In the genomic region with DNA sequence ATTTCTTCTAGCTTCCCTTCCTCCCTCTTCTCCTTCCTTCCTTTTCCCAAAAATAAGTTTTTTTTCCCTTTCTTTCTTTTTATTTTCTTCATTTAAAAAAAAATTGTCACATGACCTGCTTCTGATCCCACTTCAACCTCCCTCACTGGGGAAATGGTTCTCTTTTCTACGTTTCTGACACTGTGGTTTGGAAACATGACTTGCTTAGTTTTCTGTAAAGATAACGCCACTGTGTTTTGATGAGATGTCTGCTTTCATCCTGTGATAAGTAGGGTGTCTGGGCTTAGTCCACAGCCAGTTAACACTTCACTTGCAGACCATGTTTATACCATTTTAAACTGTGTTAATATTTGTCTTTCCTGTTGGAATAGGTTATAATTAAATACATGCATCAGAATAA, we compare ENCODE assay signal across 27 mouse cellular contexts.
DNase-seq lines count a peak whose midpoint lies in the region; ATAC-seq and TF ChIP-seq lines count a peak whose summit lies in the region.
"Had no signal": no experiment of that assay in that cellular context is flagged by ENCODE, and none has a peak within 500 bp of the region (broad histone marks: within the 10 kb centered on the region; RNA-seq: fewer than 3 reads in every experiment).

No protein-coding gene starts in this region.

- H3K36me3 ChIP-seq in midbrain, embryonic 11.5 days (ENCODE audit: control insufficient read depth, insufficient read depth, low read length): no peaks in the 10 kb centered on the region
- H3K36me3 ChIP-seq in midbrain, embryonic 13.5 days: no peaks in the 10 kb centered on the region
- no peaks in the 10 kb centered on the region for H3K36me3 ChIP-seq in MEL (ENCODE audit: control insufficient read depth in 1 of 2, insufficient read depth in 2 of 2, low read length in 2 of 2)
- no peaks in the 10 kb centered on the region for H3K36me3 ChIP-seq in liver, postnatal 0 days (replicated peaks; ENCODE audit: insufficient read depth, low read length)
- H3K36me3 ChIP-seq: embryonic facial prominence, embryonic 10.5 days; embryonic facial prominence, embryonic 12.5 days; forebrain, embryonic 15.5 days; G1E had no signal

- H3K4me3 ChIP-seq in midbrain, embryonic 11.5 days (ENCODE audit: low read depth, low read length): no peak overlapping the region
- H3K4me3 ChIP-seq in midbrain, embryonic 13.5 days (replicated peaks): no peak overlapping the region
- no peak overlapping the region for H3K4me3 ChIP-seq in MEL (ENCODE audit: control insufficient read depth in 1 of 2, insufficient read depth in 1 of 2, low read depth in 2 of 2, low read length in 2 of 2)
- H3K4me3 ChIP-seq in liver, postnatal 0 days (ENCODE audit: low read depth, low read length): no peak overlapping the region
- H3K4me3 ChIP-seq: embryonic facial prominence, embryonic 10.5 days; embryonic facial prominence, embryonic 12.5 days; forebrain, embryonic 13.5 days; forebrain, embryonic 15.5 days had no signal

- 66% methylated on average over 2 of the region's 2 CpGs for WGBS in midbrain, embryonic 11.5 days
- WGBS in midbrain, embryonic 13.5 days: 53% methylated on average over 2 of the region's 2 CpGs
- 15% methylated on average over 2 of the region's 2 CpGs for WGBS in liver, postnatal 0 days (ENCODE audit: insufficient replicate concordance)

- TF ChIP-seq POLR2A in MEL (IDR thresholded peaks at IDR 0.05; ENCODE audit: control insufficient read depth in 1 of 2, insufficient read depth in 1 of 2, low read depth in 1 of 2, low read length in 2 of 2, poor library complexity in 1 of 2): no peak

- TF ChIP-seq CTCF in MEL (IDR thresholded peaks at IDR 0.05 in 2 of 3, conservative IDR thresholded peaks at IDR 0.05 in 1 of 3; ENCODE audit: control insufficient read depth in 1 of 3, insufficient read depth in 1 of 3, low read depth in 2 of 3, low read length in 3 of 3, poor library complexity in 1 of 3, severe bottlenecking in 1 of 3): no peak
- TF ChIP-seq CTCF in liver, postnatal 0 days (IDR thresholded peaks at IDR 0.05; ENCODE audit: low read depth): no peak

- H3K4me1 ChIP-seq in midbrain, embryonic 11.5 days (ENCODE audit: control insufficient read depth, insufficient read depth, low read length): no peaks in the 10 kb centered on the region
- H3K4me1 ChIP-seq in midbrain, embryonic 13.5 days (replicated peaks): no peaks in the 10 kb centered on the region
- no peaks in the 10 kb centered on the region for H3K4me1 ChIP-seq in MEL (ENCODE audit: control insufficient read depth in 1 of 2, insufficient read depth in 2 of 2, low read length in 2 of 2)
- H3K4me1 ChIP-seq in liver, postnatal 0 days (ENCODE audit: insufficient read depth): no peaks in the 10 kb centered on the region
- H3K4me1 ChIP-seq: embryonic facial prominence, embryonic 10.5 days; embryonic facial prominence, embryonic 12.5 days; forebrain, embryonic 13.5 days; forebrain, embryonic 15.5 days had no signal

- no peaks in the 10 kb centered on the region for H3K79me2 ChIP-seq in MEL (ENCODE audit: control insufficient read depth, insufficient read depth, low read length, poor library complexity)

- ATAC-seq in midbrain, embryonic 11.5 days (ENCODE audit: low FRiP score): no peak
- ATAC-seq in midbrain, embryonic 13.5 days: no peak
- ATAC-seq in common myeloid progenitor, adult 5-6 weeks (replicated peaks; ENCODE audit: low read depth, poor library complexity, severe bottlenecking): peak; percentile 38; the same call in 1 of the 2 replicates
- ATAC-seq in megakaryocyte-erythroid progenitor cell, adult 5-6 weeks (replicated peaks; ENCODE audit: low FRiP score, low TSS enrichment, poor library complexity, severe bottlenecking): peak; percentile 74
- no peak for ATAC-seq in liver, postnatal 0 days
- ATAC-seq: activated CD4-positive, CD25-positive, alpha-beta regulatory T cell, adult 4 months; CD4-positive, CD25-positive, alpha-beta regulatory T cell, adult 4 months; forebrain, embryonic 13.5 days; forebrain, embryonic 15.5 days; forebrain, postnatal 0 days; Patski had no signal

- H3K27ac ChIP-seq in midbrain, embryonic 11.5 days (ENCODE audit: low read depth, low read length): no peak overlapping the region
- H3K27ac ChIP-seq in midbrain, embryonic 13.5 days: no peak overlapping the region
- H3K27ac ChIP-seq in MEL (ENCODE audit: control insufficient read depth, low read depth, low read length): no peak overlapping the region
- no peak overlapping the region for H3K27ac ChIP-seq in liver, postnatal 0 days (ENCODE audit: low read depth)
- H3K27ac ChIP-seq: embryonic facial prominence, embryonic 10.5 days; embryonic facial prominence, embryonic 12.5 days; forebrain, embryonic 13.5 days; forebrain, embryonic 15.5 days had no signal

- DNase-seq in midbrain, embryonic 11.5 days (ENCODE audit: low spot score, missing footprints): peak; percentile 4
- DNase-seq in MEL (ENCODE audit: low read depth, low spot score): peak; percentile 11
- DNase-seq in frontal cortex, postnatal 14 days (ENCODE audit: low spot score in 2 of 2): no peak
- DNase-seq in liver, postnatal 0 days: no peak
- DNase-seq in spleen, postnatal 4 days (ENCODE audit: low spot score in 2 of 2): no peak
- DNase-seq: adrenal gland, adult 8-10 months; adrenal gland, postnatal 14 days; adrenal gland, postnatal 36 days; B cell, adult 2 months; cerebellum, adult 18-20 months; cerebellum, adult 8-10 months; cerebellum, adult 9-11 months; cerebellum, postnatal 14 days; cerebellum, postnatal 36 days; forebrain, postnatal 0 days had no signal

- H3K9me3 ChIP-seq in midbrain, embryonic 11.5 days (ENCODE audit: control insufficient read depth, low read length): no peaks in the 10 kb centered on the region
- H3K9me3 ChIP-seq in midbrain, embryonic 13.5 days: no peaks in the 10 kb centered on the region
- H3K9me3 ChIP-seq in MEL (replicated peaks; ENCODE audit: insufficient read depth, low read length): no peaks in the 10 kb centered on the region
- H3K9me3 ChIP-seq in liver, postnatal 0 days (ENCODE audit: low read length): no peaks in the 10 kb centered on the region
- H3K9me3 ChIP-seq: embryonic facial prominence, embryonic 10.5 days; embryonic facial prominence, embryonic 12.5 days; forebrain, embryonic 13.5 days; forebrain, embryonic 15.5 days; G1E had no signal

- H3K9ac ChIP-seq in midbrain, embryonic 11.5 days (ENCODE audit: low read length): no peak overlapping the region
- H3K9ac ChIP-seq in midbrain, embryonic 13.5 days (replicated peaks): no peak overlapping the region
- H3K9ac ChIP-seq in MEL (ENCODE audit: control insufficient read depth, low read depth, low read length, poor library complexity, severe bottlenecking): no peak overlapping the region
- H3K9ac ChIP-seq in liver, postnatal 0 days (replicated peaks): no peak overlapping the region
- H3K9ac ChIP-seq: embryonic facial prominence, embryonic 12.5 days; forebrain, embryonic 13.5 days; forebrain, embryonic 15.5 days; forebrain, postnatal 0 days had no signal

- no peak; a peak in 1 of 4 replicates for TF ChIP-seq EP300 in MEL (IDR thresholded peaks at IDR 0.05; ENCODE audit: low read depth in 1 of 2, low read length in 2 of 2)
- TF ChIP-seq EP300 in liver, postnatal 0 days (IDR thresholded peaks at IDR 0.05; ENCODE audit: low read depth): no peak

- H3K4me2 ChIP-seq in midbrain, embryonic 11.5 days: no peak overlapping the region
- H3K4me2 ChIP-seq in midbrain, embryonic 13.5 days (replicated peaks): no peak overlapping the region
- H3K4me2 ChIP-seq in liver, postnatal 0 days (ENCODE audit: low read depth, low read length): no peak overlapping the region
- H3K4me2 ChIP-seq: embryonic facial prominence, embryonic 12.5 days; forebrain, embryonic 13.5 days; forebrain, embryonic 15.5 days had no signal

- no peaks in the 10 kb centered on the region for H3K27me3 ChIP-seq in midbrain, embryonic 11.5 days (ENCODE audit: control insufficient read depth, insufficient read depth, low read length)
- H3K27me3 ChIP-seq in midbrain, embryonic 13.5 days: no peaks in the 10 kb centered on the region
- H3K27me3 ChIP-seq in MEL (ENCODE audit: control insufficient read depth in 1 of 2, insufficient read depth in 2 of 2, low read length in 2 of 2): no peaks in the 10 kb centered on the region
- no peaks in the 10 kb centered on the region for H3K27me3 ChIP-seq in liver, postnatal 0 days (ENCODE audit: insufficient read depth, low read length)
- H3K27me3 ChIP-seq: CH12.LX; embryonic facial prominence, embryonic 12.5 days; forebrain, embryonic 15.5 days; Patski had no signal

- TF ChIP-seq RAD21 in MEL (IDR thresholded peaks at IDR 0.05; ENCODE audit: low read depth, low read length): no peak

TF ChIP-seq in MEL, 35 proteins besides CTCF, POLR2A, EP300 and RAD21 (continues in another document):
- no peak for TF ChIP-seq RCOR1 (IDR thresholded peaks at IDR 0.05; ENCODE audit: low read depth, low read length)
- TF ChIP-seq ELF1 (IDR thresholded peaks at IDR 0.05; ENCODE audit: low read depth, low read length): no peak
- TF ChIP-seq USF2 (IDR thresholded peaks at IDR 0.05; ENCODE audit: borderline replicate concordance in 1 of 2, insufficient read depth in 1 of 2, low read depth in 1 of 2, low read length in 2 of 2): no peak
- TF ChIP-seq NRF1 (IDR thresholded peaks at IDR 0.05; ENCODE audit: insufficient read depth, low read depth, low read length, poor library complexity, severe bottlenecking): no peak
- no peak for TF ChIP-seq CHD1 (IDR thresholded peaks at IDR 0.05; ENCODE audit: low read depth, low read length)
- TF ChIP-seq E2F4 (IDR thresholded peaks at IDR 0.05; ENCODE audit: borderline replicate concordance, low read depth, low read length): no peak
- no peak for TF ChIP-seq CHD2 (IDR thresholded peaks at IDR 0.05; ENCODE audit: low read length)
- no peak for TF ChIP-seq KAT2A (conservative IDR thresholded peaks at IDR 0.05; ENCODE audit: low read depth, low read length)
- 0 out of 2 replicates have a peak, but pooled peaks have one; percentile 20 for TF ChIP-seq ZNF384 (IDR thresholded peaks at IDR 0.05; ENCODE audit: low read depth, low read length)
- TF ChIP-seq ETS1 (IDR thresholded peaks at IDR 0.05; ENCODE audit: low read depth, low read length): 0 out of 2 replicates have a peak, but pooled peaks have one; percentile 18
- TF ChIP-seq TCF12 (IDR thresholded peaks at IDR 0.05; ENCODE audit: low read depth, low read length): 0 out of 2 replicates have a peak, but pooled peaks have one; percentile 27
- TF ChIP-seq ZKSCAN1 (IDR thresholded peaks at IDR 0.05; ENCODE audit: low read depth, low read length): no peak
- no peak for TF ChIP-seq TBP (IDR thresholded peaks at IDR 0.05; ENCODE audit: low read depth, low read length)
- TF ChIP-seq UBTF (IDR thresholded peaks at IDR 0.05; ENCODE audit: borderline replicate concordance, insufficient read depth, low read depth, low read length): no peak
- TF ChIP-seq BHLHE40 (IDR thresholded peaks at IDR 0.05; ENCODE audit: borderline replicate concordance, low read depth, low read length): no peak
- no peak for TF ChIP-seq MAZ (IDR thresholded peaks at IDR 0.05; ENCODE audit: low read depth, low read length)
- TF ChIP-seq JUND (IDR thresholded peaks at IDR 0.05; ENCODE audit: low read depth, low read length): no peak
- TF ChIP-seq GATA1 (IDR thresholded peaks at IDR 0.05; ENCODE audit: low read depth, low read length): no peak

Comparison
In these comparisons a context has a peak if more than half of its experiments do, and no peak if none do; other contexts are left out.
1. ATAC-seq: peak in common myeloid progenitor, adult 5-6 weeks (single experiment) and megakaryocyte-erythroid progenitor cell, adult 5-6 weeks (single experiment); none in midbrain, embryonic 11.5 days (single experiment), midbrain, embryonic 13.5 days (single experiment) and liver, postnatal 0 days (single experiment).
2. DNase-seq: peak in midbrain, embryonic 11.5 days (single experiment) and MEL (single experiment); none in frontal cortex, postnatal 14 days (0 of 2), liver, postnatal 0 days (single experiment) and spleen, postnatal 4 days (0 of 2).